Mouse (Mus musculus): ENCODE data around the gene Rpl36al. TPM values are rescaled to one million over a fixed set of nuclear protein-coding genes. Genes with fewer than 3 reads are reported as not detected.

Gene Rpl36al
- polyA plus RNA-seq (2012; rRNA removed) = 563 and 595 TPM in 2 replicates

DNA sequence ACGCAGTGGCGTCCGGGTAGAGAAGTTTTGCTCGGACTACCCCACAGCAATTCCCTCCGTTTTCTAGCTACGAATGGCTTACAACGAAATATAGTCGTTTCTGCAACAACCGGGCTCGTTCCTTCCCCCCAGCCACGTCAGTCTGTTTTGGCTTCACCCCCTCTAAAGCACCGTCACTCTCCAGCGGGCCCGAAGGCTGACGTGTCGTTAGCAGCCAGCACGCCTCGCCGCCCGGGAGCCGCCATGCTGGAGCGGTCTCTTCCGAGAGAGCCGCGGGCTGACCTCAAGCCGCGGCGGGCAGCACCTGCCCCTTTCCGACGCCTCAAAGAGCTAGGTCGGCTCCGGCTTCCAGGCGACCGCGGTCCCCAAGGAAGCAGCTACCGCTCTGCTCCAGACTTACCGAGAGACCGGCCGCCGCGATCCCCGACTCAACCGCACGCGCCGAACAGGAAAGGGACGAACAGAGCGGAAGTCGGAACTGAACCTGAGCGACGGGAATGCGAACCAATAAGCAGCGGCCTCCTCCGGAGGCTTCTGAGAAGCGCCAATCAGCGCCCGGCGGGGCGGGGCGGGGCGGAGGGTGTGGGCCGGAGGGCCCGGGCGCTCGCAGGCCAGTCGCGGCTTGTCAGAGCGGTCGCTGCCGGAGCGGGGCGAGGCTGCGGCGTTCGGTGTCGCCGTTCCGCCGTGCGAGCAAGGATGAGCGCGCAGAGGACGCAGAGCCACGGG is at the start of gene Rpl36al, which contains the start of gene Mgat2:
Gene Rpl36al (minus strand): TSS at position 501 of the 726 bp plus-strand sequence.
Gene Mgat2 (plus strand): TSS at position 575 of the 726 bp plus-strand sequence.

GRCm38 (mm10) chr12:69227776-69228466 is 44.0 kb upstream of the Rpl36al start, which contains the start of gene Pole2:
Gene Pole2 (minus strand): TSS chr12:69228195.

GRCm38 (mm10) chr12:69204052-69204833 is 20.4 kb upstream of the Rpl36al start, which contains the start of gene Gm49384:
Gene Gm49384 (minus strand): TSS chr12:69204267.

DNA sequence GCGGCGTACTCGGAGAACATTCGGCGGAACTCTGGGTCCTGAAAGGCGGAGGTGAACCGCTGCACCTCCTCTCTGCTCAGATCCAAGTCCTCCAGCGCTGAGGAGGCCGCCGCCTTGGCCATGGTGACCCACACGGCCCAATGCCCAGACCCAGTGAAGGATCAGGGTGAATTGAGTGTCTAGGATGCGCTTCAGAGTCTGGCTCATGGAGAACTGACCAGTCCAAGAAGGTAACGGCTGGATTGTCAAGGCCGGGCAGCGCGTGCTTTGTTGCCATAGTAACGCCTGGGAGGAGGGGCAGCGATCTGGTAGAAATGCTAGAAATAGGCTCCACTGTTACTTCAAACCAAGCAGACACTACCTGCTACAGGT is 14.3 kb upstream of the Rpl36al start, which contains the start of gene Dnaaf2:
Gene Dnaaf2 (minus strand): TSS at position 266 of the 372 bp plus-strand sequence.

GRCm38 (mm10) chr12:69196444-69197377 is 12.8 kb upstream of the Rpl36al start, which contains the start of gene Gm49383:
Gene Gm49383 (minus strand): TSS chr12:69197104.

DNA sequence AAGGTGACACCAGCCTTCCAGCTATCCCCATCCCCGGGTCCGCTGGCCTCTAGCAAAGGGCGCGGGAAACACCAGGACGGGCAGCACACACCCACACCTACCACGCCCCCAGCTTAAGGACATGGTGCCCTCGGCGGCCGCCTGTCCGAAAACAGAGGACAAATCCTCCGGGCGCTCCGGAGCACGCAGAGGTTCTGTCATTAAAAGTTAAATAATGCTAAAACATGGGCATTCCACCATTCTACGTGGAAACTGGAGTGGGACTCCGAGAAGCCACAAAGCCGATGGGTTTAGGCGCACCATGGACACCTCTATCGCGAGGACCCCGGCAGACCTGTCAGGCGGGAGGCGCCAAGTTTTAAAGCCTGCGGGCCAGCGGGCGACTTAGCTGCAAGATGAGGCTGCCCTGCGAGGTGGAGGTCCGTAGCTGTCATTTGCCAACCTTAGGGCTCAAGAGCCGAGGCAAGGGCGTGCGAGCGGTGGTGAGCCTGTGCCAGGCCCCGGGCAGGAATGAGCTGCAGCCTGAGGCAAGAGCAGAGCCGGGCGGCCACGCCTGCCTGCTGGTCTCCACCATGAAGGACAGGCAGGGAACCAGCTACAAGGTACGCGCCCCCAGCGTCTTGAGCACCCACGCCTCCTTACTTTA is 15.3 kb downstream of the Rpl36al start, which contains the start of gene Lrr1:
Gene Lrr1 (plus strand): TSS at position 354 of the 646 bp plus-strand sequence.

GRCm38 (mm10) chr12:69158765-69159577 is 24.9 kb downstream of the Rpl36al start, which contains the start of gene Rps29:
Gene Rps29 (minus strand): TSS chr12:69159186.

Other genes starting within 250 kb of the Rpl36al start
- 1,487 and 1,680 TPM in 2 replicates for gene Rps29, start 24.9 kb downstream of the Rpl36al start, polyA plus RNA-seq (2012; rRNA removed)
- gene Lrr1, start 15.3 kb downstream of the Rpl36al start, polyA plus RNA-seq (2012; rRNA removed) = 11.7 and 13.8 TPM in 2 replicates
- gene Mgat2, start 74 bp upstream of the Rpl36al start, polyA plus RNA-seq (2012; rRNA removed) = 10.3 and 12.5 TPM in 2 replicates
- gene Gm49383, start 13.0 kb upstream of the Rpl36al start, polyA plus RNA-seq (2012; rRNA removed) = 5.1 and 6.2 TPM in 2 replicates
- gene Dnaaf2, start 14.3 kb upstream of the Rpl36al start, polyA plus RNA-seq (2012; rRNA removed) = 2.9 and 3.6 TPM in 2 replicates
- gene Gm49384, start 20.2 kb upstream of the Rpl36al start, polyA plus RNA-seq (2012; rRNA removed) = 7.2 and 8.7 TPM in 2 replicates
- 26.3 and 30.3 TPM in 2 replicates for gene Pole2, start 44.1 kb upstream of the Rpl36al start, polyA plus RNA-seq (2012; rRNA removed)
- gene Klhdc1, start 57.1 kb upstream of the Rpl36al start, polyA plus RNA-seq (2012; rRNA removed) = 0.86 and 1.7 TPM in 2 replicates
- 41.5 and 47.7 TPM in 2 replicates for gene Klhdc2, start 112.6 kb upstream of the Rpl36al start, polyA plus RNA-seq (2012; rRNA removed)
- 12.4 and 13.3 TPM in 2 replicates for gene Nemf, start 173.1 kb upstream of the Rpl36al start, polyA plus RNA-seq (2012; rRNA removed)
- gene Arf6, start 188.1 kb upstream of the Rpl36al start, polyA plus RNA-seq (2012; rRNA removed) = 39.8 and 46.5 TPM in 2 replicates
- gene Gm9887, start 188.4 kb upstream of the Rpl36al start, polyA plus RNA-seq (2012; rRNA removed) = 0.15 and 0.16 TPM in 2 replicates